Mouse (Mus musculus) embryo, embryonic 11 days (tissue): ENCODE measurements around the gene Mcur1.

Source experiments
- DNase-seq: peaks from one replicate; pipeline ENCODE4 v3.0.0-alpha.2; 2015

Mcur1 gene

GRCm38 (mm10) chr13:43559711-43560457, at the start of gene Mcur1:
Mcur1 (minus strand) TSS chr13:43560191.
- DNase-seq = peak; percentile 98

GRCm38 (mm10) chr13:43608854-43609253, 48.9 kb upstream of the Mcur1 start:
- DNase-seq = no peak

- DNase-seq = no peak
These were observed 43.1 kb upstream of the Mcur1 start for GRCm38 (mm10) chr13:43603042-43603441.

GRCm38 (mm10) chr13:43602440-43602839, 42.4 kb upstream of the Mcur1 start:
- DNase-seq = no peak

GRCm38 (mm10) chr13:43600967-43601366, 41.0 kb upstream of the Mcur1 start:
- no peak for DNase-seq

- peak; percentile 77 for DNase-seq
These were observed 35.9 kb upstream of the Mcur1 start for GRCm38 (mm10) chr13:43595896-43596295.

GRCm38 (mm10) chr13:43592681-43593068, 32.7 kb upstream of the Mcur1 start:
- DNase-seq = no peak

- no peak for DNase-seq
These were observed 32.1 kb upstream of the Mcur1 start for GRCm38 (mm10) chr13:43591828-43592680.

GRCm38 (mm10) chr13:43587844-43588840, 28.2 kb upstream of the Mcur1 start:
- no peak for DNase-seq

GRCm38 (mm10) chr13:43586966-43587365, 27.0 kb upstream of the Mcur1 start:
- DNase-seq = no peak

GRCm38 (mm10) chr13:43585335-43585734, 25.3 kb upstream of the Mcur1 start:
- no peak for DNase-seq

GRCm38 (mm10) chr13:43583504-43583903, 23.5 kb upstream of the Mcur1 start:
- DNase-seq = no peak

- DNase-seq = peak; percentile 30
These were observed 23.0 kb upstream of the Mcur1 start for GRCm38 (mm10) chr13:43582961-43583360.

- DNase-seq = no peak
These were observed 20.7 kb upstream of the Mcur1 start for GRCm38 (mm10) chr13:43580661-43581060.

- peak; percentile 74 for DNase-seq
These were observed 19.7 kb upstream of the Mcur1 start for GRCm38 (mm10) chr13:43579740-43580139.

GRCm38 (mm10) chr13:43577766-43578165, 17.8 kb upstream of the Mcur1 start:
- DNase-seq = no peak

- no peak for DNase-seq
These were observed 17.3 kb upstream of the Mcur1 start for GRCm38 (mm10) chr13:43577254-43577653.

- no peak for DNase-seq
These were observed 15.4 kb upstream of the Mcur1 start for GRCm38 (mm10) chr13:43575431-43575830.

- DNase-seq = no peak
These were observed 14.0 kb upstream of the Mcur1 start for GRCm38 (mm10) chr13:43573979-43574378.

- no peak for DNase-seq
These were observed 7.3 kb upstream of the Mcur1 start for GRCm38 (mm10) chr13:43567141-43567891.

GRCm38 (mm10) chr13:43566184-43566583, 6.2 kb upstream of the Mcur1 start:
- DNase-seq = no peak

- DNase-seq = peak; percentile 82
These were observed 5.4 kb upstream of the Mcur1 start for GRCm38 (mm10) chr13:43565346-43565745.
